Mouse (Mus musculus) lung, embryonic 16.5 days (tissue): ENCODE results near the gene Kcnj9. TPM values are rescaled to one million over a fixed set of nuclear protein-coding genes. Genes with fewer than 3 reads are reported as not detected.

ENCODE experiments used
- ATAC-seq: fragments of 200-750 bp; cut with Nextera tagmentation; 2 replicates; pipeline ENCODE4 v1.8.0; 2017; ENCODE audit warnings: low read depth, mild to moderate bottlenecking, moderate library complexity
- H3K27ac ChIP-seq: fragments of 300-500 bp; sonication (generic); 2 replicates; pipeline ENCODE4 v1.5.1; 2014; ENCODE audit warnings: mild to moderate bottlenecking, control low read depth, low read length
- H3K27me3 ChIP-seq: fragments of 300-500 bp; sonication (generic); 2 replicates; pipeline ENCODE4 v1.6.1; 2014; ENCODE audit warnings: low read depth, low read length, mixed read lengths; ENCODE audit not compliant: control insufficient read depth, insufficient read depth
- H3K36me3 ChIP-seq: fragments of 300-500 bp; sonication (generic); 2 replicates; pipeline ENCODE4 v1.6.1; 2014; ENCODE audit warnings: low read length; ENCODE audit not compliant: control insufficient read depth, insufficient read depth
- H3K4me1 ChIP-seq: fragments of 300-500 bp; sonication (generic); replicated peaks from 2 replicates; pipeline ENCODE4 v1.6.1; 2014; ENCODE audit warnings: low read length, mixed read lengths; ENCODE audit not compliant: control insufficient read depth, insufficient read depth
- H3K4me2 ChIP-seq: fragments of 300-500 bp; sonication (generic); 2 replicates; pipeline ENCODE4 v1.6.1; 2014; ENCODE audit warnings: low read depth, low read length, control low read depth
- H3K4me3 ChIP-seq: fragments of 300-500 bp; sonication (generic); 2 replicates; pipeline ENCODE4 v1.5.1; 2014; ENCODE audit warnings: mild to moderate bottlenecking, low read length, control low read depth
- H3K9ac ChIP-seq: fragments of 300-500 bp; sonication (generic); 2 replicates; pipeline ENCODE4 v1.6.1; 2014; ENCODE audit warnings: low read length, control low read depth
- H3K9me3 ChIP-seq: fragments of 300-500 bp; sonication (generic); 2 replicates; pipeline ENCODE4 v1.6.1; 2016; ENCODE audit warnings: low read length; ENCODE audit not compliant: control insufficient read depth
- WGBS: fragments of 180-500 bp; shearing (Covaris S2); extraction: QIAGEN DNeasy Blood & Tissue Kit; methylation state at CpG from one replicate; pipeline ENCODE4 v1.1.7; 2014; 5-methylcytosine and 5-hydroxymethylcytosine counted together
- polyA plus RNA-seq: library from polyadenylated mRNA; unstranded; fragments of >200 nt; fragmentation: Nextera tagmentation; extraction: Ambion mirVana; gene quantifications from 2 replicates; pipeline ENCODE4 v1.2.1, GENCODE M21; 2015

Kcnj9 gene
- polyA plus RNA-seq, 1 experiment from 2014 or later: not detected

GRCm38 (mm10) chr1:172340729-172341321 lies 11.7 kb upstream of the Kcnj9 start, which contains the start of gene Kcnj10:
Gene Kcnj10 (plus strand): TSS chr1:172341210.
- Histone ChIP-seq H3K4me2 (peak within 1 kb of the TSS; percentile 80), H3K27ac (no peak within 1 kb of the TSS), H3K4me3 (peak within 1 kb of the TSS; percentile 56), H3K9me3 (no peaks in the 10 kb centered on the region), H3K36me3 (no peaks in the 10 kb centered on the region), H3K9ac (peak within 1 kb of the TSS; percentile 46), H3K27me3 (peaks cover 20% of the 10 kb centered on the region), H3K4me1 (peaks cover 15% of the 10 kb centered on the region)
- ATAC-seq: peak; percentile 91
- WGBS: 1% methylated on average over 37 of the region's 38 CpGs

- Histone ChIP-seq H3K36me3 (no peaks in the 10 kb centered on the region), H3K4me1 (peaks cover 11% of the 10 kb centered on the region), H3K27ac (no peak overlapping the region), H3K27me3 (peaks cover 21% of the 10 kb centered on the region), H3K9ac (no peak overlapping the region), H3K4me3 (no peak overlapping the region), H3K9me3 (no peaks in the 10 kb centered on the region), H3K4me2 (no peak overlapping the region)
- 31% methylated on average over 2 of the region's 2 CpGs for WGBS
- no peak for ATAC-seq
Observed at GRCm38 (mm10) chr1:172337411-172338185, 8.5 kb upstream of the Kcnj9 start.

GRCm38 (mm10) chr1:172335804-172336203 lies 6.7 kb upstream of the Kcnj9 start:
- Histone ChIP-seq H3K9me3 (no peaks in the 10 kb centered on the region), H3K27ac (no peak overlapping the region), H3K4me1 (peaks cover 6% of the 10 kb centered on the region), H3K4me3 (no peak overlapping the region), H3K27me3 (peaks cover 9% of the 10 kb centered on the region), H3K4me2 (no peak overlapping the region), H3K9ac (no peak overlapping the region), H3K36me3 (no peaks in the 10 kb centered on the region)
- no peak for ATAC-seq
- WGBS: 68% methylated on average over 15 of the region's 15 CpGs

GRCm38 (mm10) chr1:172333512-172333911 lies 4.4 kb upstream of the Kcnj9 start:
- H3K27me3 ChIP-seq: peaks cover 16% of the 10 kb centered on the region
- ATAC-seq: no peak
- H3K9me3 ChIP-seq: no peaks in the 10 kb centered on the region
- H3K4me1 ChIP-seq: no peaks in the 10 kb centered on the region
- no peaks in the 10 kb centered on the region for H3K36me3 ChIP-seq
- H3K27ac ChIP-seq: no peak overlapping the region
- H3K4me2 ChIP-seq: no peak overlapping the region
- H3K4me3 ChIP-seq: no peak overlapping the region
- WGBS: 17% methylated on average over 3 of the region's 3 CpGs
- H3K9ac ChIP-seq: no peak overlapping the region

- ATAC-seq: no peak
- 65% methylated on average over 2 of the region's 2 CpGs for whole genome bisulfite sequencing
- H3K4me2 ChIP-seq: no peak overlapping the region
- no peak overlapping the region for H3K9ac ChIP-seq
- no peak overlapping the region for H3K4me3 ChIP-seq
- no peaks in the 10 kb centered on the region for H3K4me1 ChIP-seq
- no peaks in the 10 kb centered on the region for H3K36me3 ChIP-seq
- no peaks in the 10 kb centered on the region for H3K9me3 ChIP-seq
- peaks cover 22% of the 10 kb centered on the region for H3K27me3 ChIP-seq
- no peak overlapping the region for H3K27ac ChIP-seq
Observed at GRCm38 (mm10) chr1:172332925-172333324, 3.8 kb upstream of the Kcnj9 start.

GRCm38 (mm10) chr1:172331422-172331947 lies 2.4 kb upstream of the Kcnj9 start:
- H3K27ac ChIP-seq: no peak overlapping the region
- no peak overlapping the region for H3K9ac ChIP-seq
- H3K36me3 ChIP-seq: no peaks in the 10 kb centered on the region
- H3K27me3 ChIP-seq: peaks cover 37% of the 10 kb centered on the region
- no peaks in the 10 kb centered on the region for H3K4me1 ChIP-seq
- H3K4me2 ChIP-seq: no peak overlapping the region
- no peak for ATAC-seq
- WGBS: 70% methylated on average over 8 of the region's 8 CpGs
- peaks cover 2% of the 10 kb centered on the region; the same call in 1 of the 2 replicates for H3K9me3 ChIP-seq
- no peak overlapping the region for H3K4me3 ChIP-seq

- Histone ChIP-seq H3K9ac (no peak overlapping the region), H3K4me2 (no peak overlapping the region), H3K9me3 (peaks cover 2% of the 10 kb centered on the region; the same call in 1 of the 2 replicates), H3K36me3 (no peaks in the 10 kb centered on the region), H3K27me3 (peaks cover 54% of the 10 kb centered on the region), H3K4me1 (peaks cover 5% of the 10 kb centered on the region; the same call in 1 of the 2 replicates), H3K4me3 (no peak overlapping the region), H3K27ac (no peak overlapping the region)
- 63% methylated on average over 6 of the region's 6 CpGs for WGBS
- no peak for ATAC-seq
Observed at GRCm38 (mm10) chr1:172329616-172330015, 498 bp upstream of the Kcnj9 start.

- H3K4me2 ChIP-seq: no peak overlapping the region
- peaks cover 54% of the 10 kb centered on the region for H3K27me3 ChIP-seq
- peaks cover 5% of the 10 kb centered on the region; the same call in 1 of the 2 replicates for H3K4me1 ChIP-seq
- peaks cover 2% of the 10 kb centered on the region; the same call in 1 of the 2 replicates for H3K9me3 ChIP-seq
- H3K27ac ChIP-seq: no peak overlapping the region
- ATAC-seq: no peak
- 66% methylated on average over 7 of the region's 7 CpGs for WGBS
- no peaks in the 10 kb centered on the region for H3K36me3 ChIP-seq
- no peak overlapping the region for H3K4me3 ChIP-seq
- no peak overlapping the region for H3K9ac ChIP-seq
Observed at GRCm38 (mm10) chr1:172328461-172328860, 657 bp downstream of the Kcnj9 start.

GRCm38 (mm10) chr1:172328041-172328440 lies 1.1 kb downstream of the Kcnj9 start:
- peaks cover 5% of the 10 kb centered on the region; the same call in 1 of the 2 replicates for H3K4me1 ChIP-seq
- WGBS: 59% methylated on average over 3 of the region's 3 CpGs
- peaks cover 2% of the 10 kb centered on the region; the same call in 1 of the 2 replicates for H3K9me3 ChIP-seq
- no peak overlapping the region for H3K27ac ChIP-seq
- no peak overlapping the region for H3K4me2 ChIP-seq
- no peak for ATAC-seq
- H3K27me3 ChIP-seq: peaks cover 54% of the 10 kb centered on the region
- no peaks in the 10 kb centered on the region for H3K36me3 ChIP-seq
- no peak overlapping the region for H3K4me3 ChIP-seq
- H3K9ac ChIP-seq: no peak overlapping the region
